Mouse (Mus musculus) stomach, postnatal 0 days (tissue): ENCODE measurements at regions not wholly inside any gene's neighbourhood (a gene's known extent, or its start where the extent isn't known, plus 50 kb on each side); places are given as distances from the start of the nearest gene placed in this dataset.

ENCODE experiments used
- ATAC-seq: fragments of 200-750 bp; cut with Nextera tagmentation; 2 replicates; pipeline ENCODE4 v1.8.0; 2017; ENCODE audit not compliant: low FRiP score, low TSS enrichment
- DNase-seq: peaks from one replicate; pipeline ENCODE4 v3.0.0-alpha.2; 2016; ENCODE audit warnings: low spot score
- H3K27ac ChIP-seq: fragments of 300-500 bp; sonication (generic); replicated peaks from 2 replicates; pipeline ENCODE4 v1.5.1; 2014; ENCODE audit warnings: mild to moderate bottlenecking, control low read depth
- H3K27me3 ChIP-seq: fragments of 300-500 bp; sonication (generic); 2 replicates; pipeline ENCODE4 v1.6.1; 2014; ENCODE audit warnings: low read length; ENCODE audit not compliant: control insufficient read depth, insufficient read depth
- H3K36me3 ChIP-seq: fragments of 300-500 bp; sonication (generic); 2 replicates; pipeline ENCODE4 v1.6.1; 2014; ENCODE audit warnings: low read length, mixed read lengths; ENCODE audit not compliant: control insufficient read depth, insufficient read depth
- H3K4me1 ChIP-seq: fragments of 300-500 bp; sonication (generic); replicated peaks from 2 replicates; pipeline ENCODE4 v1.6.1; 2014; ENCODE audit warnings: antibody characterized with exemption; ENCODE audit not compliant: control insufficient read depth, insufficient read depth
- H3K4me2 ChIP-seq: fragments of 300-500 bp; sonication (generic); replicated peaks from 2 replicates; pipeline ENCODE4 v1.6.1; 2014; ENCODE audit warnings: low read depth, mild to moderate bottlenecking, control low read depth, moderate library complexity
- H3K4me3 ChIP-seq: fragments of 300-500 bp; sonication (generic); 2 replicates; pipeline ENCODE4 v1.5.1; 2014; ENCODE audit warnings: low read depth, low read length, control low read depth
- H3K9ac ChIP-seq: fragments of 300-500 bp; sonication (generic); 2 replicates; pipeline ENCODE4 v1.6.1; 2014; ENCODE audit warnings: mild to moderate bottlenecking, low read length, control low read depth, mixed read lengths
- H3K9me3 ChIP-seq: fragments of 300-500 bp; sonication (generic); 2 replicates; pipeline ENCODE4 v1.6.1; 2016; ENCODE audit warnings: low read length; ENCODE audit not compliant: control insufficient read depth
- CTCF ChIP-seq: IDR thresholded peaks from 2 replicates; pipeline ENCODE4 v1.5.1; 2016; ENCODE audit warnings: antibody characterized with exemption, low read depth, mild to moderate bottlenecking, moderate library complexity
- EP300 ChIP-seq: optimal IDR thresholded peaks from 2 replicates; pipeline ENCODE3; 2016; ENCODE audit warnings: antibody characterized with exemption
- WGBS: fragments of 180-500 bp; shearing (Covaris S2); extraction: QIAGEN DNeasy Blood & Tissue Kit; methylation state at CpG from one replicate; pipeline ENCODE4 v1.1.7; 2014; 5-methylcytosine and 5-hydroxymethylcytosine counted together

DNA sequence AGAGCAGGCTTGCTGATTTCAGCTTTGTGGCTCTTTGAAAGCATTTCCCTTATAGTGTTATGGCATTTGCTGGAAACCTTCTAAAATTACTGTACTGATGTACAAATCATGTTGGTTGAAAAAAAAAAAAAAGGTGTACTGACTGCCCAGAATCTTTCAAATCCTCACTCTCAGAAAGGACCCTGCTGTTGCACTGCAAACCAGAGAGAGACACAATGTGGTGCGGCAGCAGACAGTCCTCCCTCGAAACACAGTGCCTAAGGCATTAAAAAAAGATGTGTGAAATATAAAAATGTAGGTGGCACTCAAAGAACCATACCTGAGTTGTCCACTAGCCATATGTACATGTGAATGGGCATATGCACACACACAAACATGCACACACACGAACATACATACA lies 128.3 kb downstream of the Actr3 start:
- Histone ChIP-seq H3K9ac (no peak overlapping the region), H3K4me2 (no peak overlapping the region), H3K36me3 (no peaks in the 10 kb centered on the region), H3K4me3 (no peak overlapping the region), H3K9me3 (no peaks in the 10 kb centered on the region), H3K27me3 (no peaks in the 10 kb centered on the region), H3K4me1 (no peaks in the 10 kb centered on the region), H3K27ac (no peak overlapping the region)
- WGBS = 73% methylated on average over 3 of the region's 3 CpGs
- ATAC-seq = no peak
- TF ChIP-seq CTCF (no peak), EP300 (no peak)
- DNase-seq = no peak

- no peak overlapping the region for H3K4me3 ChIP-seq
- 79% methylated on average over 5 of the region's 5 CpGs for WGBS
- no peaks in the 10 kb centered on the region for H3K9me3 ChIP-seq
- ATAC-seq (no peak), DNase-seq (no peak)
- no peak overlapping the region for H3K4me2 ChIP-seq
- H3K9ac ChIP-seq = no peak overlapping the region
- no peak overlapping the region for H3K27ac ChIP-seq
- no peaks in the 10 kb centered on the region for H3K36me3 ChIP-seq
- H3K27me3 ChIP-seq = no peaks in the 10 kb centered on the region
- no peak for TF ChIP-seq CTCF
- no peak for TF ChIP-seq EP300
- H3K4me1 ChIP-seq = no peaks in the 10 kb centered on the region
Measured at GRCm38 (mm10) chr1:125298520-125299090, 136.9 kb downstream of the Actr3 start.

DNA sequence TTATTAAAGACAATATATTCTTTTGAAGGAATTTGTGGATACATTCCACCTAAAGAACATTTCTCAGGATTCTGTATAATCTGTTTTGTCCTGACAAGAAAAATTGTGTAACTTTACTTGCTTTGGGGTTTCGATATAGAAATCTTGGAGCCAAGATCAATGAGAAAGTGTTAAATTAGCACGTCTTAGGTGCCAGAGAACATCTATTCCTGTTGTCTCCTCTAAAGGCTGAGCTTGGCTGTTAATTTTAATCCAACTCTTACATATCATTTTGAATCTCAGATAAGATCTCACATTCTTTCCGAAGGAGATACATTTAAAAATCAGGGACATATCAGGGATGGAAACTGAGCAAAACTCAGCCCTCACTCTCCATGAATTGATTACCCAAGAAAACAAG lies 139.9 kb downstream of the Actr3 start:
- TF ChIP-seq EP300 (no peak), CTCF (no peak)
- 75% methylated on average over 3 of the region's 3 CpGs for WGBS
- H3K4me2 ChIP-seq = no peak overlapping the region
- H3K27ac ChIP-seq = no peak overlapping the region
- no peak overlapping the region for H3K4me3 ChIP-seq
- no peak overlapping the region for H3K9ac ChIP-seq
- no peaks in the 10 kb centered on the region for H3K36me3 ChIP-seq
- no peaks in the 10 kb centered on the region for H3K27me3 ChIP-seq
- H3K4me1 ChIP-seq = no peaks in the 10 kb centered on the region
- DNase-seq (no peak), ATAC-seq (no peak)
- H3K9me3 ChIP-seq = no peaks in the 10 kb centered on the region

- H3K9me3 ChIP-seq = no peaks in the 10 kb centered on the region
- TF ChIP-seq CTCF (no peak), EP300 (no peak)
- no peak overlapping the region for H3K4me2 ChIP-seq
- WGBS = 89% methylated on average over 12 of the region's 12 CpGs
- no peaks in the 10 kb centered on the region for H3K4me1 ChIP-seq
- H3K27ac ChIP-seq = no peak overlapping the region
- H3K36me3 ChIP-seq = no peaks in the 10 kb centered on the region
- H3K9ac ChIP-seq = no peak overlapping the region
- no peak overlapping the region for H3K4me3 ChIP-seq
- no peaks in the 10 kb centered on the region for H3K27me3 ChIP-seq
- DNase-seq = no peak
- ATAC-seq = no peak
Measured at GRCm38 (mm10) chr1:125290320-125291021, 145.1 kb downstream of the Actr3 start.

DNA sequence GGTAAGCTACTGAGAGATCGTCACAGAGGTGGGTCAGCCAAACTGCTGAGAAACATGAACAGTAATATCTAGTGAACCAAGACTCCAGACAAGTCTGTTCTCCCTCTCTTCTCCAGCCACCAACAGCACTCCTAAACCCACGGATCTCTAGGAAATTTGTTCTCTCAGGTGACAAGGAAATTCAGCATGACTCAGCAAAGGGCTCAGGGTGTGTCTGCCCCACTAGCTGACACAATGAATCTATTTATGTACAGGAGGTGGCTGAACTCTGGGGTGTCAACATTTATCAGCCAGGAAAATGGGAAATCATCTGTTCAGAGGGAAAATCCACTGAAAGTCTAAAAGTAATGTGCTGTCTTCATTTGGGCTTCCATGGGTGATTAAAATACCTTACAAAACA lies 149.2 kb downstream of the Actr3 start:
- 50% methylated on average over 2 of the region's 2 CpGs for WGBS
- DNase-seq (peak; percentile 17), ATAC-seq (peak; percentile 77)
- no peaks in the 10 kb centered on the region for H3K36me3 ChIP-seq
- no peak overlapping the region for H3K9ac ChIP-seq
- H3K4me1 ChIP-seq = no peaks in the 10 kb centered on the region
- TF ChIP-seq EP300 (no peak), CTCF (no peak)
- no peaks in the 10 kb centered on the region for H3K9me3 ChIP-seq
- no peak overlapping the region for H3K4me3 ChIP-seq
- H3K27me3 ChIP-seq = no peaks in the 10 kb centered on the region
- no peak overlapping the region for H3K4me2 ChIP-seq
- H3K27ac ChIP-seq = no peak overlapping the region

DNA sequence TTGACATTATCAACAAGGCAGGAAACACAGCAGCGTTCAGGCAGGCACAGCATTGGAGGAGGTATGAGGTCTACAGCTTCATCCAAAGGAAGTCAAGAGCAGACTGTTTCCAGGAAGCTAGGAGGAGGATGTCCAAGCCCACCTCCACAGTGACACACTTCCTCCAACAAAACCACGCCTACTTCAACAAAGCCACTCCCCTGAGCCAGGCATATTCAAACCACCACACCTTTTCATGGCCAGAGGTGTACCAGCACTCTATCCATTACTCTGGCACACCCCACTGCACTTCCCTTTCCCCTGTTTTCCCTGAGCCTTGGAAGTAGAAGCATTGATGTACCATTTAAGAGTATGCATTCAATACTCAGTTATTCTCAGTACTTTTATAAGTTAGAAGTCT lies 150.8 kb downstream of the Actr3 start:
- no peaks in the 10 kb centered on the region for H3K4me1 ChIP-seq
- TF ChIP-seq CTCF (no peak), EP300 (no peak)
- H3K27ac ChIP-seq = no peak overlapping the region
- H3K4me2 ChIP-seq = no peak overlapping the region
- no peaks in the 10 kb centered on the region for H3K9me3 ChIP-seq
- H3K4me3 ChIP-seq = no peak overlapping the region
- peak; percentile 73 for ATAC-seq
- no peaks in the 10 kb centered on the region for H3K27me3 ChIP-seq
- DNase-seq = no peak
- WGBS = 72% methylated on average over 2 of the region's 2 CpGs
- no peaks in the 10 kb centered on the region for H3K36me3 ChIP-seq
- H3K9ac ChIP-seq = no peak overlapping the region
